Mouse (Mus musculus): ENCODE measurements around the gene Dnaja3.

- TF ChIP-seq CTCF (IDR thresholded peaks at IDR 0.05; ENCODE audit: low read depth, low read length) (no peak), POLR2AphosphoS5 (IDR thresholded peaks at IDR 0.05; ENCODE audit: insufficient replicate concordance, low read depth, low read length) (no peak)
Measured at GRCm38 (mm10) chr16:4638891-4639390, 848 bp upstream of the Dnaja3 start.

Measured in G1E (cell line).